Mouse (Mus musculus): ENCODE results near the gene Nanos3.

GRCm38 (mm10) chr8:84203975-84204772 lies 19.2 kb upstream of the Nanos3 start:
- no peak for TF ChIP-seq POLR2A (IDR thresholded peaks at IDR 0.05; ENCODE audit: borderline replicate concordance, insufficient read depth, low read length)
- TF ChIP-seq CTCF (IDR thresholded peaks at IDR 0.05; ENCODE audit: borderline replicate concordance, insufficient read depth, low read depth, low read length) = peak; percentile 10; the same call in 1 of the 2 replicates
